Mouse (Mus musculus) heart, adult 2 months (tissue): ENCODE measurements around the gene Dhh. TPM values are rescaled to one million over a fixed set of nuclear protein-coding genes. Genes with fewer than 3 reads are reported as not detected.

Experiments used
- DNase-seq, 2 experiments: peaks; one replicate each; pipeline ENCODE4 v3.0.0; 2021
- H3K27ac ChIP-seq: fragments of 200-600 bp; 2 replicates; pipeline ENCODE4 v1.8.1; 2022
- H3K27me3 ChIP-seq: fragments of 200-500 bp; 2 replicates; pipeline ENCODE4 v1.6.1; 2012; ENCODE audit warnings: mild to moderate bottlenecking, low read length, inconsistent platforms, mixed read lengths; ENCODE audit not compliant: control insufficient read depth, insufficient read depth
- H3K36me3 ChIP-seq: fragments of 200-500 bp; 2 replicates; pipeline ENCODE4 v1.6.1; 2012; ENCODE audit warnings: low read length, inconsistent platforms; ENCODE audit not compliant: control insufficient read depth, insufficient read depth
- H3K4me1 ChIP-seq: fragments of 200-500 bp; 2 replicates; pipeline ENCODE4 v1.6.1; 2011; ENCODE audit warnings: low read length; ENCODE audit not compliant: control insufficient read depth, insufficient read depth
- H3K4me3 ChIP-seq: fragments of 200-600 bp; 2 replicates; pipeline ENCODE4 v1.8.1; 2022
- H3K79me2 ChIP-seq: fragments of 200-500 bp; replicated peaks from 2 replicates; pipeline ENCODE4 v1.6.1; 2012; ENCODE audit warnings: mild to moderate bottlenecking, inconsistent platforms, low read length, moderate library complexity, mixed read lengths; ENCODE audit not compliant: control insufficient read depth, insufficient read depth
- H3K9ac ChIP-seq: fragments of 200-500 bp; 2 replicates; pipeline ENCODE4 v1.6.1; 2012; ENCODE audit warnings: low read depth, mild to moderate bottlenecking, control low read depth, inconsistent platforms, low read length, mixed read lengths
- CTCF ChIP-seq: fragments of 200-600 bp; IDR thresholded peaks from 2 replicates; pipeline ENCODE4 v1.8.1; 2022; ENCODE audit warnings: antibody characterized with exemption, mild to moderate bottlenecking, moderate library complexity
- EP300 ChIP-seq: fragments of 200-500 bp; IDR thresholded peaks from 2 replicates; pipeline ENCODE4 v1.6.1; 2011; ENCODE audit warnings: low read depth, low read length, control low read depth; ENCODE audit not compliant: insufficient read depth
- POLR2A ChIP-seq: fragments of 200-500 bp; IDR thresholded peaks from 2 replicates; pipeline ENCODE4 v1.6.1; 2011; ENCODE audit warnings: mild to moderate bottlenecking, low read depth, low read length, control low read depth; ENCODE audit not compliant: insufficient read depth
- WGBS: fragments of 180-500 bp; shearing (Covaris S2); methylation state at CpG from one replicate; pipeline ENCODE4 v1.1.7; 2018; 5-methylcytosine and 5-hydroxymethylcytosine counted together
- intact Hi-C: fragments of 180-260 bp; cut with DNase I; formaldehyde crosslinking; loops from one replicate; pipeline ENCODE4 v1.15.1; 2025
- polyA plus RNA-seq: library from polyadenylated mRNA; depleted of rRNA; stranded (reverse); fragments of >200 nt; gene quantifications from 2 replicates; pipeline ENCODE4 v1.2.3, GENCODE M21; 2012
- total RNA-seq, 2 experiments: library from RNA; stranded (reverse); gene quantifications; 2 replicates each; pipeline ENCODE4 v1.2.3; 2021

The Dhh gene
- total and polyA plus RNA-seq, 3 experiments, result 0.73 to 1.5 (median 0.94) TPM

DNA sequence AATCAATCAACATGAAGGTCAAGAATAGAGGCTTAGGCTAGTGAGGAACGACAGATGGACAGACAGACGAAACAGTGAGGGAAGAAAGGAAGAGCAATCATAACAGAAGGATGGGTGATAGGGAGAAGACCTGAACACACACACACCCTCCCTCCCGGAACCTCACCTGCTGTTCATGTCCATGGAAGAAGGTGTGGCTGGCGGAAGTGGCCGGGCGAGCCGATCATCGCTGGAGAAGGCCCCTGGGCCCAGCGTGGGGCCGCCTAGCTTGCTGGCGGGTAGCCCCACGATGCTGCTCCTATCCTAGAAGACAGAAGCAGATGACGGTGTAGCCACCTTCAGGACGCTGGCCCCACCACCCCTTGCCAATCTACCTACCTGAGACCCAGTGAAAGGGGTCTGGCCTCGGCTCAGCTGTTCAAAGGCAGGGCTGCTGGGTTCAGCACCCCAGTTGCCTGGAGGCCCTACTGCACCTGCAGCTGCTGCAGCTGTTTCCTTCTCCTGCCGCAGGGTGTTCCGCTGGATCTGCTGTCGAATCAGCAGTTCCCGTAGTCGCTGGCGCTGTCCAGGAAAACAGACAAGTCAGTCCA, 47.0 kb downstream of the Dhh start:
- no peaks in the 10 kb centered on the region for H3K36me3 ChIP-seq
- peaks cover 3% of the 10 kb centered on the region for H3K79me2 ChIP-seq
- TF ChIP-seq POLR2A (no peak), CTCF (no peak), EP300 (no peak)
- no peak overlapping the region for H3K4me3 ChIP-seq
- DNase-seq, result no peak
- H3K4me1 ChIP-seq, result no peaks in the 10 kb centered on the region
- intact Hi-C loops, result no loop called here
- H3K27me3 ChIP-seq, result no peaks in the 10 kb centered on the region
- whole genome bisulfite sequencing, result 87% methylated on average over 21 of the region's 21 CpGs
- no peak overlapping the region for H3K27ac ChIP-seq
- H3K9ac ChIP-seq, result no peak overlapping the region

- DNase-seq, result peak in 1 of 2 experiments; percentile 52
- Histone ChIP-seq H3K27ac (no peak overlapping the region), H3K36me3 (no peaks in the 10 kb centered on the region), H3K4me1 (no peaks in the 10 kb centered on the region), H3K27me3 (no peaks in the 10 kb centered on the region), H3K79me2 (peaks cover 3% of the 10 kb centered on the region), H3K4me3 (no peak overlapping the region), H3K9ac (no peak overlapping the region)
- intact Hi-C loops, result no loop called here
- no peak for TF ChIP-seq CTCF
- WGBS, result 79% methylated on average over 14 of the region's 14 CpGs
These were observed 47.7 kb downstream of the Dhh start for GRCm38 (mm10) chr15:98850668-98851067.

DNA sequence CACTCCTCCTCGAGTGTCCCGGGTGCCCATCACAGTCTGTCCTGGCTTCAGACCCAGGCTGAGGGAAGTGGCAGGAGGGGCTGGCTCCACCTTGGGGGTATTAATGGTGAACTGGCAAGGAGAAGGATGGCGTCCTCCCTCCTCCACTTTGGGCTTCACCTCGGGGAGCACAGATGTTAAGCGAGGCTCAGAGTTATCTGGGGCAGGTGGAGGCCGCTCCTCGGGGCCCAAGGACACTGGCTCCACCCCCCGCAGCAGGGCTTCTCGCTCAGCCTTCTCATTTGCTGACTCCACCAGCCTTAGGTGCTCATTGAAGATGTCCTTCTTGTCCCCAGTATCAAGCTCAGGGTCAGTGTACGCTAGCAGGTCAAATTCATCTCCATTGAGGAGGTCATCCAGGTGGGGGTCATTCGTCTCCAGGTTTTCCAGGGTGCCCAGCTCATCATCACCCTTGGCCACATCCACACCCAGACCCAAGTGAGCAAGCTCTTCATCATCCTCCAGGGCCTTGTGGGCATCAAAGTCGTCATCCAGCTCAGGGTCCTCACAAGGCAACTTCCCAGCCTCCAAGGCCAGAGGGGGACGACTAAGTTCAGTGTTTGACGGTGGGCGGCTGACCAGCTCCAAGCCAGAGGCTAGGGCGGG, 48.3 kb downstream of the Dhh start:
- DNase-seq, result no peak
- H3K27ac ChIP-seq, result no peak overlapping the region
- H3K9ac ChIP-seq, result no peak overlapping the region
- peaks cover 3% of the 10 kb centered on the region for H3K79me2 ChIP-seq
- no peaks in the 10 kb centered on the region for H3K27me3 ChIP-seq
- TF ChIP-seq CTCF, result no peak
- TF ChIP-seq EP300, result no peak
- no peak for TF ChIP-seq POLR2A
- no peaks in the 10 kb centered on the region for H3K4me1 ChIP-seq
- no peaks in the 10 kb centered on the region for H3K36me3 ChIP-seq
- no peak overlapping the region for H3K4me3 ChIP-seq
- intact Hi-C loops, result no loop called here
- 86% methylated on average over 16 of the region's 16 CpGs for WGBS

DNA sequence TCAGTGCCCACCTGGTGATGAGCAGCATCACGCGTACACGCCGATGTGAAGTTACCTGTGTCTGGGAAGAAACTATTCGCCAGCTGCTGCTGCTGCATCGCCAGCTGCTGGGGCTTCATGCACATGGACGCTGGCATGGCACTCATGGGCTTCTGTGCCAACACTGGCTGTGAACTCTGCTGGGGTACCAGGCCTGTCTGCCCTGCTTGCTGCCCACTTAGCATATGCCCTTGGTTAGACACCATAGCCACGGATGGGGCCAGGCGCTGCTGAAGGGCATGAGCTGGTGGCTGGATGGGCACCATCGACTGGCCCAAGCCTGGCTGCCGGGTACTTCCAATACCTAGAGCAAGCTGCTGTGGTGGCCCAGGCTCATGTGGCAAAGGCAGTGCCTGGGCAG, 49.2 kb downstream of the Dhh start:
- WGBS, result 93% methylated on average over 11 of the region's 11 CpGs
- no peaks in the 10 kb centered on the region for H3K4me1 ChIP-seq
- intact Hi-C loops, result no loop called here
- no peaks in the 10 kb centered on the region for H3K36me3 ChIP-seq
- DNase-seq, result no peak
- H3K27ac ChIP-seq, result no peak overlapping the region
- H3K9ac ChIP-seq, result no peak overlapping the region
- H3K27me3 ChIP-seq, result no peaks in the 10 kb centered on the region
- peaks cover 3% of the 10 kb centered on the region for H3K79me2 ChIP-seq
- H3K4me3 ChIP-seq, result no peak overlapping the region
- TF ChIP-seq POLR2A (no peak), EP300 (no peak), CTCF (no peak)

DNA sequence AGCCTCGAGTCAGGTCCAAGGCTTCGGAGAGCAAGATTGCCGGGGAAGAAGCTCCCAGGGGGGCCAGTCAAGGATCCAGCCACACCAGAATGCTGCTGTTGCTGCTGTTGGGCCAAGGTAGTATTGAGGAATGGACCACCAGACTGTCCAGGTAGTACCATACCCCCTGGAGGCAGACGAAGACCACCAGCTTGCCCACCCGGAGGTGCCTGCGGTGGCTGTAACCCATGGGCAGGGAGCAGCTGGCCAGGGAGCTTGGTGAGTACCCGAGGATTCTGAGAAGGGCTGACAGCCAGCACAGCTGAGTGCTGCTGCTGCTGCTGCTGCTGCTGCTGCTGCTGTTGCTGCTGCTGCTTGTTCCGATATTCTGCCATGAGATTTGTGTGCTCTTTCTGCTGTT, 52.2 kb downstream of the Dhh start:
- Histone ChIP-seq H3K27ac (no peak overlapping the region), H3K27me3 (no peaks in the 10 kb centered on the region), H3K36me3 (no peaks in the 10 kb centered on the region), H3K9ac (no peak overlapping the region), H3K4me3 (no peak overlapping the region), H3K79me2 (peaks cover 3% of the 10 kb centered on the region), H3K4me1 (no peaks in the 10 kb centered on the region)
- WGBS, result 80% methylated on average over 8 of the region's 8 CpGs
- no peak for DNase-seq
- intact Hi-C loops, result no loop called here
- no peak for TF ChIP-seq CTCF
- TF ChIP-seq POLR2A, result no peak
- no peak for TF ChIP-seq EP300

GRCm38 (mm10) chr15:98845149-98845548, 53.2 kb downstream of the Dhh start:
- 88% methylated on average over 2 of the region's 2 CpGs for WGBS
- Histone ChIP-seq H3K4me3 (no peak overlapping the region), H3K36me3 (no peaks in the 10 kb centered on the region), H3K79me2 (peaks cover 3% of the 10 kb centered on the region), H3K4me1 (no peaks in the 10 kb centered on the region), H3K9ac (no peak overlapping the region), H3K27me3 (no peaks in the 10 kb centered on the region), H3K27ac (no peak overlapping the region)
- DNase-seq, result no peak
- TF ChIP-seq CTCF (no peak), POLR2A (no peak), EP300 (no peak)
- intact Hi-C loops, result no loop called here
